Mouse (Mus musculus) macrophage (primary cell): ENCODE data around the gene Olfr828. TPM values are rescaled to one million over a fixed set of nuclear protein-coding genes. Genes with fewer than 3 reads are reported as not detected.

ENCODE experiments used
- H3K27ac ChIP-seq: fragments of 350-480 bp; formaldehyde crosslinking; 2 replicates; pipeline ENCODE4 v1.9.0; 2021
- H3K36me3 ChIP-seq: fragments of 350-480 bp; formaldehyde crosslinking; 2 replicates; pipeline ENCODE4 v1.9.0; 2021; ENCODE audit errors: inconsistent target
- H3K4me3 ChIP-seq: fragments of 350-480 bp; formaldehyde crosslinking; 2 replicates; pipeline ENCODE4 v1.9.0; 2021; ENCODE audit errors: inconsistent target
- H3K79me2 ChIP-seq: fragments of 350-480 bp; formaldehyde crosslinking; 2 replicates; pipeline ENCODE4 v1.9.0; 2021; ENCODE audit errors: inconsistent target
- WGBS: methylation state at CpG from one replicate; pipeline ENCODE4 v1.1.7; 2026; ENCODE audit warnings: inconsistent platforms; ENCODE audit not compliant: missing documents; 5-methylcytosine and 5-hydroxymethylcytosine counted together
- polyA plus RNA-seq: library from polyadenylated mRNA; stranded (reverse); fragments of 250-400 nt; gene quantifications from 3 replicates; pipeline ENCODE4 v1.2.4, GENCODE M21; 2018; ENCODE audit warnings: inconsistent platforms
- total RNA-seq, 78 experiments: library from RNA; depleted of rRNA; stranded (reverse); fragments of 250-400 nt; gene quantifications; 1 replicate in 9 of 78; 2 replicates in 24 of 78; 3 replicates in 43 of 78; 4 replicates in 2 of 78; pipeline ENCODE4 v1.2.4; 2018; ENCODE audit warnings: inconsistent platforms in 56 of 78

Gene Olfr828
- total RNA-seq (2018; cell fraction: chromatin; rRNA removed): not detected
- not detected for total RNA-seq (2018; cell fraction: cytosol; rRNA removed)
- not detected for total RNA-seq (2018; cell fraction: nucleus; rRNA removed)
- polyA plus RNA-seq: not detected in 3 replicates

DNA sequence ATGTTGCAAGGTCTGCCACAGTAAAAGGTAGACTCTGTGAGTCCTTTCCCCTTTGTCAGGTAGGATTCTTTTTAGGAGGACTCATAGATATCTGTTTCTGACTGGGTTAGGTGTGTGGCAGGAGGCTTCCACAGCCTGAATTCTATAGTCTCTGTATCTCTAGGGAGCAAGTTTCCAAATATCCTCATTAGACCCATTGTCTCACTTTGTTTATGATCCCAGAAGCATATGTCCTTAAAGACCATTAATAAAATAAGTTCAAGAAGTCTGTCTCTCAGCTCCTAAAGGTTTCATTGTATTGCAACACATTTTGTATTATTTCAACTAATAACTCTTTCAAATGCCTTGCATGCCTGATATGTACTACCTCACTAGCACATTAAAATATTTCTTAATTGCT lies at the start of gene Olfr828:
Gene Olfr828 (minus strand): TSS at position 101 of the 400 bp plus-strand sequence.
- Histone ChIP-seq H3K27ac (no peak within 1 kb of the TSS), H3K79me2 (no peaks in the 10 kb centered on the region), H3K36me3 (no peaks in the 10 kb centered on the region), H3K4me3 (no peak within 1 kb of the TSS)

DNA sequence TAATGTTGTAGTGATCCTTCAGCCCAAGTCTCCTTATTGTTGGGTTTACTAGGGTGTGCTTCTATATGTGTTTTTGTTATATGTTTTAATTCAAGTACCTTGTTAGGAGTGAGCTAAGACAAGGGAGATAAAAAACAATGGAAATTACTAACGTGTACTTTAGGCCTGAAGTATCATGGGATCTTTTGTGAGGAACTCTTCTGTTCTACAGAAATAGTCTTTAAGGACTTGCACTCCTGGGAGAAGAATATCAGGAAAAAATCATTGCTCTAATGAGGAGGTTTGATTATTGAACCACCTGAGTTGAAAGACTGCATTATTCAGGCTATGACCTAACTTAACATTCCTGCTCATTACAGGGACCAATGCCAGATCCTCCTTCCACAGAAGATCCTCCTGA lies 35.3 kb upstream of the Olfr828 start, which contains the start of gene Olfr829:
Gene Olfr829 (plus strand): TSS at position 301 of the 400 bp plus-strand sequence.
- no peak within 1 kb of the TSS for H3K27ac ChIP-seq
- WGBS: 50% methylated on average over 1 of the region's 1 CpGs
- H3K4me3 ChIP-seq: no peak within 1 kb of the TSS
- no peaks in the 10 kb centered on the region for H3K36me3 ChIP-seq
- no peaks in the 10 kb centered on the region for H3K79me2 ChIP-seq

DNA sequence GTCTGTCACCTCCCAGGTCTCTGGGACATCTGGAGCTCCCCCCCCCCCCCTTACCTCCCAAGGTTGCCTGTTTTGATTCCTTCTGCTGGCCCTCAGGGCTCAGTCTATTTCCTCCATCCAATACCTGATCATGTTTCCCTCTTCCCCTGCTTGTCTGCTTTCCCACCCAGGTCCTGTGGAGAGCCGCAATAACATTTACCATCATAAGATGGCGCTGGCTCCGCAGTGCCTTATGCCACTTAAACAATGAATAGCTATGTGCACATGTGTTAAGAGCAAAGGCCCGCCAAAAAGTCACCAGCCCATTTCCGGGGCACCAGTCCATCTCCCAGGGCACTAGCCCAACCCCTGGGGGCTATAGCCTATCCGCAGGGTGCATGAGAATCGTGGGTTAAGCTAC lies 34.0 kb downstream of the Olfr828 start:
- Histone ChIP-seq H3K27ac (no peak overlapping the region), H3K4me3 (no peak overlapping the region), H3K79me2 (no peaks in the 10 kb centered on the region), H3K36me3 (no peaks in the 10 kb centered on the region)
- WGBS: 62% methylated on average over 7 of the region's 7 CpGs

DNA sequence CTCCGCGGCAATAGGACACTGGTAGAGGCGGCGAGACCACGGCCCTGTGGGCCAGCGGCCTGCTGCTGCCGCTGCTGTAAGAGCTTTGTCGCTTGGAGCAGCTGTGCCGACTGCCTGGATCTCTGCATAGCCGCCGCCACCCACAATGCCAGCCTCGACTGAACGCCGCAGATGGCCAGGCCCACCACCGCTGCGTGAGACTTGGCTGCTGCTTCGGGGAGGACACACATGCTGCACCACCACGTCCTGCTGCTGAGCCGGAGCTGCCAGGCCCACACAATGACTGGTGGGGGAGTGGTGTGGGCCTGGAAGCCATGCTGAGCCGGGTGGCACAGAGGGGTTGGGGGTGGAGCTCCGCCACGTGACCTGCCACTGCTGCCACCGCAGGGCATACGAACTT lies 39.9 kb downstream of the Olfr828 start:
- H3K4me3 ChIP-seq: no peak overlapping the region
- 80% methylated on average over 24 of the region's 24 CpGs for WGBS

DNA sequence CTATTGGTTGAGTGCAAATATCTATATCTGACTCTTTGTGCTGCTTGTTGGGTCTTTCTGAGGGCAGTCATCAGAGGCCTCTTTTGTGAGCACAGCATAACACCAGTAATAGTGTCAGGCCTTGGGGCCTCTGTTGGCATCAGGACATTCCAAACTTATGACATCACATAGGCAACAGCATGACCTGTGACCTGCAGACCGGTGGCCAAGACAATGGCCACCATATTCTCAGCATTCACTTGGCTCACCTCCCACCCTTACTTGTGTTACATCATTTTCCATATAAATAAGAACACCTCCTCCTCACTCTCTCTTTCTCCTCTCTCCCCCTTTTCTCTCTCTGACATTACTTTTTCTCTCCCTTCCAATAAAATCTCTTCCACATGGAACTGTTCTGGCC lies 40.3 kb downstream of the Olfr828 start:
- Histone ChIP-seq H3K4me3 (no peak overlapping the region), H3K36me3 (no peaks in the 10 kb centered on the region), H3K79me2 (no peaks in the 10 kb centered on the region), H3K27ac (no peak overlapping the region)
- 47% methylated on average over 1 of the region's 1 CpGs for WGBS

More for the DNA sequence above, 39.9 kb downstream of the Olfr828 start:
- H3K79me2 ChIP-seq: no peaks in the 10 kb centered on the region
- no peak overlapping the region for H3K27ac ChIP-seq
- H3K36me3 ChIP-seq: no peaks in the 10 kb centered on the region

Other genes starting within 250 kb of the Olfr828 start
- not detected in 3 replicates for gene Muc16, start 145.0 kb downstream of the Olfr828 start, polyA plus RNA-seq
- gene Olfr24, start 55.5 kb downstream of the Olfr828 start, polyA plus RNA-seq: not detected in 3 replicates
- gene Olfr829, start 35.4 kb upstream of the Olfr828 start, polyA plus RNA-seq: not detected in 3 replicates
- gene Olfr830, start 55.2 kb upstream of the Olfr828 start, polyA plus RNA-seq: not detected in 3 replicates
- not detected in 3 replicates for gene Olfr832, start 117.6 kb upstream of the Olfr828 start, polyA plus RNA-seq
- gene Olfr834, start 168.5 kb upstream of the Olfr828 start, polyA plus RNA-seq: not detected in 3 replicates
- gene Olfr835, start 213.2 kb upstream of the Olfr828 start, polyA plus RNA-seq: not detected in 3 replicates